Mouse (Mus musculus): ENCODE measurements around the gene Nek1.
"Not testable (repeated sequence)": the region's sequence is repeated elsewhere in the genome, so short reads cannot be mapped to it uniquely, and the experiment has no call there.

Nek1 gene

GRCm38 (mm10) chr8:60984260-60985010 is 8.6 kb upstream of the Nek1 start:
- not testable (repeated sequence) for DNase-seq (ENCODE audit: low read depth, low spot score)

- peak; percentile 92 for DNase-seq (ENCODE audit: low read depth, low spot score)
Measured at GRCm38 (mm10) chr8:60992561-60992909, 460 bp upstream of the Nek1 start.

GRCm38 (mm10) chr8:60993639-60993986 is 618 bp downstream of the Nek1 start:
- DNase-seq (ENCODE audit: low read depth, low spot score) = no peak

DNA sequence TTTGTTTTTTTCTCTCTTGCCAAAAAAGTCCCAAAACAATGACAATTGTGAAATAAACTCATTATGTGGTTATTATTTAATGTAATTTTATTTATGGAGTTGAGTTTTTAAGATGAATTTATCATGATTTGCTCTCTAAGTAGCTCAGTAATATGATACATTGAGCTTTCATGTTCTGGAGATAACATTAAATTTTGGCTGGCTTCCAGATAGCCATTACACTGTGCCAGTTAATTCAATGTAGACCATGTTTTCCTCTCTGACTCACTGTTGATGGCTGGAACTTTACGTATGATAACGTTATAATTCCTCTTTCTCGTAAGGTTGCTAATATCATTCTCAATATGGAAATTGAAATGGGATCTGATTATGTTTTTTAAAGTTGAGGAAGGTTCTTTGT is 3.5 kb downstream of the Nek1 start:
- DNase-seq (ENCODE audit: low read depth, low spot score) = no peak

DNA sequence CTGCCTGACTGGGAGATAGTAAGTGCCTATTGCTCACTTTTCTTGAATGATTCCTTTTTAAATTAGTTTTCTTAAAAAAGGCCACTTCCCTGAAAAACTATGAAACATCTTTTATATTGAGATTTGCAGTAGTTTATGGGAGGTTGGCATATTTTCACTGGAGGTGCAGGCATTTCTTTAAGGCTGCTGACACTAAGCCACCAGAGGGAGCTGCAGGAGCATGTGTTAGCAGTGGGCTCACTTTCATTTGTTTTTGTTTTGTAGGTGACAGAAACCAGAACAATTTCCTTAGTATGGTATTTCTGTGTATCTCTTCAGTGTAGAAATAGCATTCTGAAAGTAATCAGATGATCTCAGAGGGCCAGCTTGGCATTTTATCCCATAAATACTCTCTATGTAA is 49.0 kb downstream of the Nek1 start:
- peak; percentile 49 for DNase-seq (ENCODE audit: low read depth, low spot score)

DNA sequence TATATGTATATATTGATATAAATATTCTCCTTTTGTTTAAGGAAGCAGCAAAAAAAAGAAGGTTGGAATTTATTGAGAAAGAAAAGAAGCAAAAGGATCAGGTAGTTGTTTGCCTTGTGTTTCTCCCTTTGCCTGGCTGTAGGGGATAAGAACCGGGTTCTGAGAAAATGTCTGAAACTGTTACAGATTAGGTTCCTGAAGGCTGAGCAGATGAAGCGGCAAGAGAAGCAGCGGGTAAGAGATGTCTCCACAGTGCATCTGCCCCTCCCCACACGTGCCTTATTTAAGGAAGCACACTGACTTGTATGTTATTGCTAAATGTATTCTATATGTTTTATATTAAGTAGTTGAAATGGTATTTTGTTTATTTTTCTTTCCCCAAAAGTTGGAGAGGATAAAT is 50.9 kb downstream of the Nek1 start:
- no peak for DNase-seq (ENCODE audit: low read depth, low spot score)

- DNase-seq (ENCODE audit: low read depth, low spot score) = no peak
Measured at GRCm38 (mm10) chr8:61046816-61047215, 53.8 kb downstream of the Nek1 start.

DNA sequence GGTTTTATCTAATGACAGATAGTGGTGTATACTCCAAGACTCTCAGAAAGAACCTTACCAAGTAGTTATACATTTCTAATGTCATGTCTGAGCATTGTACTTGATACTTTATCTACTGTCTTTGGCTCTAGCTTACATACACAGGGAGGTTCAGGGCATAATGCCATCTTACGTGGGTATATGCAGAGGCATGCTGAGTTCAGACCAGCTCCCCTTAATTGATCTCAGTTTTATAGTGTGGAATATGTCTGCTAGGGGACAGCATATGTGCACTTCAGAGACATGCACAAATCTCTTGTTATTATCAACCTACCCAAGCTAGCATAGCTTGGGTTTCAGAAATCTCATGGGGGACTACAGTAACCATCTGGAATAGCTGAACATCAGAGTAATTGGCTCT is 60.0 kb downstream of the Nek1 start:
- DNase-seq (ENCODE audit: low read depth, low spot score) = no peak

DNA sequence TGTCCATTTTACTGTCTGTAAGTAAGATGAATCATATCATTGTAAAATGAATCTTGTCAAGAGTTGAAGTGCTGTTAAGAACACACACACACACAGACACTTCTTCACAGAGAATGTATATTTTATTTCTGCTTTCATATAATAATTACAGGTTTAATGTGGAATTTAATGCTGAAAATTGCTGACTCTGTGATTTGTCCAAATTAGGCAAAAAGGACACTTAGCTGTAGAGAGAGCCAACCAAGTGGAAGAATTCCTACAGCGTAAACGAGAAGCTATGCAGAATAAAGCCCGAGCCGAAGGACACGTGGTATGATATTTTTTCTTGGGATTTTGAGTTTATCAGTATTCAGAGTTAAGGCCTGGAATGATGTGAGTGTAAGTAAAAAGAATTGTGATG is 61.3 kb downstream of the Nek1 start:
- no peak for DNase-seq (ENCODE audit: low read depth, low spot score)

- no peak for DNase-seq (ENCODE audit: low read depth, low spot score)
Measured at GRCm38 (mm10) chr8:61056997-61057396, 64.0 kb downstream of the Nek1 start.

DNA sequence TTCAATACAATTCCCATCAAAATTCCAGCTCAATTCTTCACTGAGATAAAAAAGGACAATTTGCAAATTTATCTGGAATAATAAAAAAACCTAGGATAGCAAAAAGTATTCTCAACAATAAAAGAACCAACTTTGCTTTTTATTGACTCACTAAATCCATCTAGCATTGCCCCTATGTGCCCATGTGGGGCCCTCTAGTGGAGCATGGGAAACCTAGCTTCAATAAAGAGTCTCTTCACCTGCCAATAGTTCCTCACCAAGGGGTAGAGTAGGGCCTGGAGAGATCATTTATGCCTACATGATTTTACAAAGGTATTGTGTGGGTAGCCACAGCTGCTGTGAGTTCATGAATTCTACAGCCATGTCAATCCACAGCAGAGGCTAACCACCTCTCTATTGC is 66.1 kb downstream of the Nek1 start:
- DNase-seq (ENCODE audit: low read depth, low spot score) = peak; percentile 27

GRCm38 (mm10) chr8:61060412-61060811 is 67.4 kb downstream of the Nek1 start:
- DNase-seq (ENCODE audit: low read depth, low spot score) = no peak

GRCm38 (mm10) chr8:61075059-61075458 is 82.1 kb downstream of the Nek1 start:
- DNase-seq (ENCODE audit: low read depth, low spot score) = no peak

DNA sequence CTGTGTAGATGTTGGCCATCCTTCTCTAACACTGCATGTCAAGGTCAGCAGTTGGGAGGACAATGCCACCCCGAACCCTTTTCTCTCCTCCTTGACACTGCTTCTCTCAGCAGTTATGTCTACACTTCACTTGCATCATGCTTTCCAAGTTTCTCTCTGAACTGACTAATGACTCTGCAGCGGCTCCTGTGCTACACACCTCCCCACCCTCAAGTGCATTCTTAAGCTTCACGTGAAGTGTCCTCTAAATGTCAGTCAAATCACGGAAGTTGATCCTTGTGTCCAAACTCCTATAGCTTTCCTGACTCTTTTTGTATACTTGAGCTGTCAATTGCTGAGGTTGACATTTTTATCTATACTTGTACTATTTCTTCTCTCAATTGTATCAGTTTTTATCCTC is 117.5 kb downstream of the Nek1 start:
- DNase-seq (ENCODE audit: low read depth, low spot score) = no peak

DNA sequence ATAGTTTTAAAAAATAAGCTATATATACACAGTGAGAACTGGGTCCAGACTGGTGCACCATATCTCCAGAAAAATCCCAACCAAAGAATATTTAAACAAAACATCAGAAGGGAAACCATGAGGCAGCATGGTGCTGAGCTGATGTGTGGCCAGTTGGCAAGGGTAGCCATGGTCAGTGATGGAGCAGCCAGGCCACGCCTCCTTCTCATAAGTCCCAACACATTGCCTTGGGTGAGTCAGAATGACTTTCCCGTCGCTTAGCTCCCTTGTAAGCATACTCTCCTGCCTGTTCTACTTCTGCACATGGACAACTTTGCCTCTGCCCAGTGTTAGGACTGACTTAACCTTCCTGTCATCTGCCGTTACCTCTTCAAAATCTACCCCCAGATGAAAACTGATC is 118.9 kb downstream of the Nek1 start:
- DNase-seq (ENCODE audit: low read depth, low spot score) = no peak

DNA sequence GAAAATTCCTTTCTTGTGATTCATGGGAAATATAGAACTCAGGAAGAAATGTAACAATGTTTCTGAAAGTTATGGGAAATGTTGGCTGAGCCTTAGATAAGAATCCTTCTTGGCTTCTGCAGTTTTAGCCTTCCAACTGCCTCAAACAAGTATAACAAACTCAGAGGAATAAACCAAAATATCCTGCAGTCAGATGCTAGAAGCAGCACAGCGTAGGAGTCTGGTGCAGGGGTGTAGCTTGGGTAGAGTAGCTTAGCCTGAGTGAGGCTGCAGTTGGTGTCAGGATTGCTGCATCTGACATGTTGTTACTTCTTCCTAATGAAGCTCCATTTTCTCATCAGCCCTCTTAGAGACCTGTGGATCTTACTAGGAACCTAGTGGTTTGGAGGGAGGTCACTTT is 128.6 kb downstream of the Nek1 start:
- DNase-seq (ENCODE audit: low read depth, low spot score) = no peak

GRCm38 (mm10) chr8:61127299-61127861 is 134.4 kb downstream of the Nek1 start:
- no peak for DNase-seq (ENCODE audit: low read depth, low spot score)

DNA sequence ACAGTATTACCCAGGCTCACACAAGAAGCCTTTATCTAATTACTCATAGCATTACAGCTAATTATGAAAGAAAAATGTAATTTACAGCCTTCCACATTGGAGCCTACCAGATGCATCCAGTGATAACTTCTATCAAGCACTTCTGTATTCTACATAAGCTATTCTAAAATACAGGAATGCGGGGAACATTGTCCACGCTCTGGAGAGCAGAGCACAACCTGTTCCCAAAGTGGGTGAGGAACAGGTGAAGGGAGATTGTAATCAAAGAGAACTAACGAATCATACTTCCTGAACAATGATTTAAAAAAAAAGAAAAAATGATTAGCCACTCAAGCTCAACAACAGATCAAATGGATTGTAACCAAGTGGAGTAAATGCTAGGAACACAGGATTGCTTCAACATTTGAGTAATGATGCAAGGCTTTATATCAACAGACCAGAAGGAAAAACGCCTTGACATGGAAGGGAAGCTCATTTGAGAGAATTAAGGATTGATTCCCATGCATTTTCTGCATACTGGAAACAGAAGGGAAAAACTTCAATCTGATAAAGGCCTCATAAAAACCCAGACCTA is 139.7 kb downstream of the Nek1 start:
- DNase-seq (ENCODE audit: low read depth, low spot score) = no peak

- peak; percentile 21 for DNase-seq (ENCODE audit: low read depth, low spot score)
Measured at GRCm38 (mm10) chr8:61141869-61142268, 148.9 kb downstream of the Nek1 start.

- DNase-seq (ENCODE audit: low read depth, low spot score) = peak; percentile 18
Measured at GRCm38 (mm10) chr8:61142302-61142701, 149.3 kb downstream of the Nek1 start.

DNA sequence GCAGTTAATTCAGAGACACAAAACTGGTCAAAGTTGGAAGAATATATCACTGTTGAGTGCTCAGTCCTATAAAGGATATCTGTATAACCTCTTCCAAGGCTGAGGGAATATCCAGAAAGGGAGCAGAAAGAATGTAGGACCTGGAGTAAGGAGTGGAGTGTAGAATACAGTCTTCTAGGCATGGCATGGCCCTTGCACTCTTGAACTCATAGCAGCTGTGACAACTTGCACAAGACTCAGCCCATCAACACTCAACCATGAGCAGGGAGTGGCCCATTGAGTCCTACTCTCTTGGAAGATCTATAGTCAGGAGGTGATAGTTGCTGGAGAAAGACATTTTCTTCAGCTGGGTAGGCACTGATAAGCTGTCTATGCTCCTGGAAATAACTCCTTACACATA is 149.8 kb downstream of the Nek1 start:
- DNase-seq (ENCODE audit: low read depth, low spot score) = no peak

- no peak for DNase-seq (ENCODE audit: low read depth, low spot score)
Measured at GRCm38 (mm10) chr8:61148728-61149127, 155.7 kb downstream of the Nek1 start.

- no peak for DNase-seq (ENCODE audit: low read depth, low spot score)
Measured at GRCm38 (mm10) chr8:61150596-61150995, 157.6 kb downstream of the Nek1 start.
